ENCODE assay signal across 9 mouse cellular contexts in the genomic region with DNA sequence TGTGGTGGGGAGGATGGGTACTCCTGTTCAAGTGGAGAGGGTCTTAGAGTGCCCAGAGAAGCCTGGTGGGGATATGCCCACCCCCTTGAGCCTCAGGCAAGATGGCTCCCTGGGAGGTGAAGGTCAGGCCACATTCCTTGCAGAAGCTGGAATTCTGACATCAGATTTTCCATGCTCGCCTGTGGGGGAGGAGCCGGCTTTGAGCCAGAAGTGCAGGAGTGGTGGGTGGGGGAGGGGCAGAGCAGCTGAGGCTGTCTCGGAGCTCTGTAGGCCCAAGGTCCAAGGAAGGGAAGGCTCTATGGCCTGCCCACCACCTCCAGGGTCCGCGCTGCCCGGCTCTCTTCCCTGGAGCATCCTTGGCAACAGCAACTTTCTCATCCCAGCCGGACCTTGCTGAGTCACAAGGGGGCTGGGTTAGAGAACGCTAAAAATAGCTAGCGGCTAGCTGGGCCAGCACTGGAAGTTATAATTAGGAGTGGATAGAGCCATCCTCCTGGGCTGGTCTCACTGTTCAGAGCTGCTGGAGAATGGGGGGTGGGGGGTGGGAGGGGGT. TPM values are rescaled to one million over a fixed set of nuclear protein-coding genes. Genes with fewer than 3 reads are reported as not detected.
DNase-seq lines count a peak whose midpoint lies in the region; ATAC-seq and TF ChIP-seq lines count a peak whose summit lies in the region.
"Had no signal": no experiment of that assay in that cellular context is flagged by ENCODE, and none has a peak within 500 bp of the region (broad histone marks: within the 10 kb centered on the region; RNA-seq: fewer than 3 reads in every experiment).

No protein-coding gene starts in this region.

- peak overlapping the region; percentile 40 for H3K4me2 ChIP-seq in forebrain, embryonic 13.5 days
- peak overlapping the region; percentile 53 for H3K4me2 ChIP-seq in heart, embryonic 15.5 days
- 0 out of 2 replicates have a peak overlapping the region, but pooled peaks have one; percentile 21 for H3K4me2 ChIP-seq in liver, embryonic 13.5 days
- H3K4me2 ChIP-seq in neural tube, embryonic 14.5 days (ENCODE audit: low read depth, low read length) = no peak overlapping the region

- no peaks in the 10 kb centered on the region for H3K9me3 ChIP-seq in E14TG2a.4 (ENCODE audit: low read length)
- no peaks in the 10 kb centered on the region for H3K9me3 ChIP-seq in forebrain, embryonic 13.5 days (replicated peaks)
- no peaks in the 10 kb centered on the region for H3K9me3 ChIP-seq in heart, embryonic 15.5 days (replicated peaks)
- H3K9me3 ChIP-seq in liver, embryonic 13.5 days (replicated peaks) = no peaks in the 10 kb centered on the region
- no peaks in the 10 kb centered on the region for H3K9me3 ChIP-seq in neural tube, embryonic 14.5 days (ENCODE audit: control insufficient read depth, low read length)

- peak; percentile 73 for ATAC-seq in cerebellum, adult (ENCODE audit: insufficient number of reproducible peaks, low FRiP score, low TSS enrichment)
- peak; percentile 81 for ATAC-seq in forebrain, embryonic 13.5 days
- peak; percentile 79 for ATAC-seq in heart, embryonic 15.5 days (replicated peaks; ENCODE audit: insufficient number of reproducible peaks, insufficient read depth, low FRiP score, low read depth)
- ATAC-seq in liver, embryonic 13.5 days (ENCODE audit: low read depth) = peak; percentile 30; the same call in 1 of the 2 replicates
- peak; percentile 68; the same call in 1 of the 2 replicates for ATAC-seq in neural tube, embryonic 14.5 days (ENCODE audit: low read depth)

- WGBS in forebrain, embryonic 13.5 days = 8% methylated on average over 9 of the region's 9 CpGs
- 6% methylated on average over 9 of the region's 9 CpGs for WGBS in heart, embryonic 15.5 days
- WGBS in liver, embryonic 13.5 days (ENCODE audit: insufficient replicate concordance) = 15% methylated on average over 9 of the region's 9 CpGs
- WGBS in neural tube, embryonic 14.5 days = 7% methylated on average over 9 of the region's 9 CpGs

- H3K27me3 ChIP-seq in E14TG2a.4 (ENCODE audit: insufficient read depth, low read length) = no peaks in the 10 kb centered on the region
- no peaks in the 10 kb centered on the region for H3K27me3 ChIP-seq in forebrain, embryonic 13.5 days
- no peaks in the 10 kb centered on the region for H3K27me3 ChIP-seq in heart, embryonic 15.5 days
- H3K27me3 ChIP-seq in liver, embryonic 13.5 days = no peaks in the 10 kb centered on the region
- H3K27me3 ChIP-seq in neural tube, embryonic 14.5 days (ENCODE audit: control insufficient read depth, insufficient read depth, low read length) = no peaks in the 10 kb centered on the region

- H3K27ac ChIP-seq in forebrain, embryonic 13.5 days = peak overlapping the region; percentile 14; the same call in 1 of the 2 replicates
- H3K27ac ChIP-seq in heart, embryonic 15.5 days = peak overlapping the region; percentile 94
- peak overlapping the region; percentile 50; the same call in 1 of the 2 replicates for H3K27ac ChIP-seq in liver, embryonic 13.5 days
- no peak overlapping the region; the same call in 1 of the 2 replicates for H3K27ac ChIP-seq in neural tube, embryonic 14.5 days (ENCODE audit: low read depth, low read length)

- peak overlapping the region; percentile 57 for H3K4me3 ChIP-seq in E14TG2a.4 (replicated peaks; ENCODE audit: low read length)
- no peak overlapping the region for H3K4me3 ChIP-seq in forebrain, embryonic 13.5 days
- H3K4me3 ChIP-seq in heart, embryonic 15.5 days = 0 out of 2 replicates have a peak overlapping the region, but pooled peaks have one; percentile 22
- H3K4me3 ChIP-seq in liver, embryonic 13.5 days (replicated peaks) = no peak overlapping the region
- no peak overlapping the region for H3K4me3 ChIP-seq in neural tube, embryonic 14.5 days (ENCODE audit: low read depth, low read length)

- no peak for TF ChIP-seq CTCF in E14TG2a.4 (conservative IDR thresholded peaks at IDR 0.05; ENCODE audit: low read length)

- no peaks in the 10 kb centered on the region for H3K36me3 ChIP-seq in E14TG2a.4 (ENCODE audit: insufficient read depth, low read length)
- H3K36me3 ChIP-seq in forebrain, embryonic 13.5 days (ENCODE audit: poor library complexity, severe bottlenecking) = no peaks in the 10 kb centered on the region
- H3K36me3 ChIP-seq in heart, embryonic 15.5 days = no peaks in the 10 kb centered on the region
- H3K36me3 ChIP-seq in liver, embryonic 13.5 days = no peaks in the 10 kb centered on the region
- H3K36me3 ChIP-seq in neural tube, embryonic 14.5 days (ENCODE audit: control insufficient read depth, insufficient read depth, low read length) = no peaks in the 10 kb centered on the region
- H3K36me3 ChIP-seq: G1E had no signal

- no peak overlapping the region for H3K9ac ChIP-seq in forebrain, embryonic 13.5 days
- H3K9ac ChIP-seq in heart, embryonic 15.5 days = no peak overlapping the region; the same call in 1 of the 2 replicates
- H3K9ac ChIP-seq in liver, embryonic 13.5 days = no peak overlapping the region
- no peak overlapping the region for H3K9ac ChIP-seq in neural tube, embryonic 14.5 days (replicated peaks; ENCODE audit: low read depth, low read length)

- DNase-seq in kidney, postnatal 10 days = peak; percentile 94
- DNase-seq in liver, embryonic 13.5 days = no peak
- peak; percentile 91 for DNase-seq in yolk sac, embryonic 10.5 days (ENCODE audit: low spot score)

- H3K4me1 ChIP-seq in E14TG2a.4 (replicated peaks; ENCODE audit: low read depth, low read length) = peaks cover 85% of the 10 kb centered on the region
- H3K4me1 ChIP-seq in forebrain, embryonic 13.5 days = peaks cover 31% of the 10 kb centered on the region
- peaks cover 86% of the 10 kb centered on the region for H3K4me1 ChIP-seq in heart, embryonic 15.5 days (replicated peaks)
- H3K4me1 ChIP-seq in liver, embryonic 13.5 days (replicated peaks) = peaks cover 37% of the 10 kb centered on the region
- H3K4me1 ChIP-seq in neural tube, embryonic 14.5 days (ENCODE audit: control insufficient read depth, insufficient read depth, low read length) = peaks cover 13% of the 10 kb centered on the region

RNA-seq across cellular contexts. Expression of a gene that starts 24.8 kb away (rescaled TPM):
- polyA plus RNA-seq in forebrain, embryonic 13.5 days (2015; fragmentation: Nextera tagmentation; extraction: Ambion mirVana) = 9.7 and 11.1 TPM in 2 replicates
- 53.4 and 58.4 TPM in 2 replicates for polyA plus RNA-seq in heart, embryonic 15.5 days (2015; fragmentation: Nextera tagmentation; extraction: Ambion mirVana)
- polyA plus RNA-seq in liver, embryonic 13.5 days (2015; fragmentation: Nextera tagmentation; extraction: Ambion mirVana) = 4.0 and 4.3 TPM in 2 replicates
- polyA plus RNA-seq in neural tube, embryonic 14.5 days (2014; fragmentation: Nextera tagmentation; extraction: Ambion mirVana) = 25.3 and 26.9 TPM in 2 replicates

Comparison
In these comparisons a context has a peak if more than half of its experiments do, and no peak if none do; other contexts are left out.
1. H3K4me3 ChIP-seq: peak in E14TG2a.4 (single experiment) and heart, embryonic 15.5 days (single experiment); none in forebrain, embryonic 13.5 days (single experiment), liver, embryonic 13.5 days (single experiment) and neural tube, embryonic 14.5 days (single experiment).
2. ATAC-seq: peak in every context shown above with its lines; median percentile 81 in forebrain, embryonic 13.5 days; 79 in heart, embryonic 15.5 days; 73 in cerebellum, adult; 68 in neural tube, embryonic 14.5 days; 30 in liver, embryonic 13.5 days.